Mouse (Mus musculus) thymus, postnatal 36 days (tissue): Measurements from ENCODE around the gene Sepsecs.

Experiments
- DNase-seq, 2 experiments: peaks; one replicate each; pipeline ENCODE4 v3.0.0; 2022; ENCODE audit warnings: mixed read lengths in 2 of 2

The Sepsecs gene

GRCm38 (mm10) chr5:52641736-52642135, 27.8 kb downstream of the Sepsecs start:
- DNase-seq = no peak

- no peak for DNase-seq
Observed at GRCm38 (mm10) chr5:52638916-52639315, 30.6 kb downstream of the Sepsecs start.

- DNase-seq = no peak
Observed at GRCm38 (mm10) chr5:52638006-52638405, 31.5 kb downstream of the Sepsecs start.

GRCm38 (mm10) chr5:52636923-52637322, 32.6 kb downstream of the Sepsecs start:
- DNase-seq = no peak

- DNase-seq = no peak
Observed at GRCm38 (mm10) chr5:52636025-52636755, 33.3 kb downstream of the Sepsecs start.

- peak; percentile 74 to 76 for DNase-seq
Observed at GRCm38 (mm10) chr5:52634017-52634416, 35.5 kb downstream of the Sepsecs start.

- no peak for DNase-seq
Observed at GRCm38 (mm10) chr5:52630541-52630940, 39.0 kb downstream of the Sepsecs start.

- no peak for DNase-seq
Observed at GRCm38 (mm10) chr5:52629214-52629613, 40.3 kb downstream of the Sepsecs start.

- no peak for DNase-seq
Observed at GRCm38 (mm10) chr5:52628783-52629182, 40.7 kb downstream of the Sepsecs start.

- no peak for DNase-seq
Observed at GRCm38 (mm10) chr5:52627713-52628112, 41.8 kb downstream of the Sepsecs start.

- no peak for DNase-seq
Observed at GRCm38 (mm10) chr5:52626092-52626491, 43.4 kb downstream of the Sepsecs start.

GRCm38 (mm10) chr5:52624956-52625355, 44.6 kb downstream of the Sepsecs start:
- no peak for DNase-seq

GRCm38 (mm10) chr5:52623099-52623498, 46.4 kb downstream of the Sepsecs start:
- DNase-seq = no peak

- peak; percentile 51 to 74 for DNase-seq
Observed at GRCm38 (mm10) chr5:52618348-52619270, 50.9 kb downstream of the Sepsecs start.

GRCm38 (mm10) chr5:52617711-52618347, 51.7 kb downstream of the Sepsecs start:
- no peak for DNase-seq

- no peak for DNase-seq
Observed at GRCm38 (mm10) chr5:52616549-52616948, 53.0 kb downstream of the Sepsecs start.

- DNase-seq = no peak
Observed at GRCm38 (mm10) chr5:52615421-52615820, 54.1 kb downstream of the Sepsecs start.

GRCm38 (mm10) chr5:52614686-52615085, 54.8 kb downstream of the Sepsecs start:
- DNase-seq = no peak

- DNase-seq = no peak
Observed at GRCm38 (mm10) chr5:52612776-52613175, 56.7 kb downstream of the Sepsecs start.

- no peak for DNase-seq
Observed at GRCm38 (mm10) chr5:52611315-52611895, 58.1 kb downstream of the Sepsecs start.

- DNase-seq = no peak
Observed at GRCm38 (mm10) chr5:52610306-52610705, 59.2 kb downstream of the Sepsecs start.

- peak; percentile 18 to 33 for DNase-seq
Observed at GRCm38 (mm10) chr5:52609672-52610071, 59.8 kb downstream of the Sepsecs start.

- DNase-seq = no peak
Observed at GRCm38 (mm10) chr5:52604582-52605041, 64.9 kb downstream of the Sepsecs start.
